Mouse (Mus musculus): ENCODE measurements around the gene Sned1. TPM values are rescaled to one million over a fixed set of nuclear protein-coding genes. Genes with fewer than 3 reads are reported as not detected.

Sned1 gene
- total RNA-seq, 2 experiments from 2014 or later = 17.3 to 22.5 TPM

GRCm38 (mm10) chr1:93305581-93306337, 70.1 kb downstream of the Sned1 start, which contains the start of gene Mterf4:
TSS of gene Mterf4 (minus strand) at chr1:93305915.
- DNase-seq = peak; percentile 87

GRCm38 (mm10) chr1:93323973-93324372, 88.3 kb downstream of the Sned1 start:
- DNase-seq = no peak

DNA sequence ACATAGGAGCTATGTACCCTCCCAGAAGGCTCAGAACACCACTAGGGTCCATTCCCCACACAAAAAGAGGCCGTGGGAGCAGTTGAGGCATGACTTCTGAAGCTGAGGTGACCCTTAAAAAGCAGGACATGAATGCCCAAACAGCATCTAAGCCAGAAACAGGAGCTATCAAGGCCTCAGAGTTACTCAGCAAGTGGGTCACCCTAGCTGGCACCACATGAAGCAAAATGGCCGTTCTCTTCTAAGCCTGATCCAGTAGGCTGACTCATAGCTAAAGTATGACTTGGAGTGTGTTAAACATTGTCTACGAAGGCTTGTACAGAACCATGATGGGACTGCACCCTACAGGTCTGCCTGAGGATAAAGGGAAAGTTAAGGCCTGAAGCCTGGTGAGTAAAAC, 90.8 kb downstream of the Sned1 start:
- peak; percentile 27 for DNase-seq

GRCm38 (mm10) chr1:93334621-93335020, 99.0 kb downstream of the Sned1 start:
- DNase-seq = no peak

DNA sequence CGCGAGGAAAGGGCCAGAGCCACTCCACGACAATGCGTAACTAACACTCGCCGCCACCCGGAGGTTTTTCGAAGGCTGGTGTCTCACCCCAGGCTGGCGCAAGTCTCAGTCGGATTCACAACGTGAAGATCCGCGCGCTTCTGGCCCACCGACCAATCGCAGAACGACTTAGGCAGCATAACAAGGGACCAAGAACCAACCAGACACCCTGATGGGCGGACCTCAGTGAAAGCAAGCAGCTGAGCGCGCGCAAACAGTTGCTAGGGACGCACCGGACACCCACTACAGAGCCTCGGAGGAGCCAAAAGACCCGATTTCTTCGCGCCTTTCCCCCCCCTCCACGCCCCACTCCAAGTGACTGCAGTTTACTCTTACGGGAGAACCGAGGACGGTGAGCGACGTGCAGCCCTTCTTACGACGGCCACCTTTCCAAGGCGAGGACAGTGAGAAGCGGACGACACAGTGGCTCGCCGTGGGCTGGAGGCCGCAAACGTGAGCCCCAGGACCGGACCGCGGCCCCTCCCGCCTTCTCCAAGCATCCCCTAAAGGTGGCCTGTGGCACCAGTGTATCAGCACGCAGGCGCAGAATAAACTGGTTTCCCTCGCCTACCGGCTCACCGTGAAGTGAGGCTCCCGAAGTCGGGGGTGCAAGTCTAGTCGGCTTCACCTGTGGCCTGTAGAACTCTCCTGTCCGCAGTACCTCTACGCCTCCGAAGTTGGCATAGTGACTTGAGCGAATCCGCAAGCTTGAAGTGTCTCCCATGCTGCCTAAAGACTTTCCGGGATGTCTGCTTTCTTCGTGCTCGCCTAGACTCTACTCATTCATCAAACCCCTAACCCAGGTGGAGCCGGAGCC, 107.2 kb downstream of the Sned1 start, which contains the start of the genes Ppp1r7 and Pask:
Ppp1r7 (plus strand) TSS at position 207 of the 856 bp plus-strand sequence.
Pask (minus strand) TSS at position 835 of the 856 bp plus-strand sequence.
- DNase-seq = peak; percentile 95

- DNase-seq = peak; percentile 94
These were observed 107.9 kb downstream of the Sned1 start for GRCm38 (mm10) chr1:93343504-93344047.

DNA sequence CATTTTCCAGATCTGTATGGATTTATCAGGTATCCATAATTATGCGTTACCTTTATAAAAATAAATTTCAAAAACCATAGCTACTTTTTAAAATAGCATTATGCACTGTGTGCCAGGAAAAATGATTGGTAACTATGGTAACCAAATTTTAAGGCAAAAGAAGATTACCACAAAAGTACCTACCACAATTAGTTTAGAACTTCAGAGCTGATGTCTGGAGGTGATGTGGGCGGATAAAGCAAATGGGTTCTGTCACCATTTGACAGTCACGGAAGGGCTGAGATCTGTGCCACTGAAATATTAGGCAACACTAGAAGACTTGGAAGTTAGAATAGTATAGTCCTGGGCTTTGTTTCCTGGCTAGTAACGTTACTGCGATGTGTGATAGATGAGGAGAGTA, 111.5 kb downstream of the Sned1 start:
- no peak for DNase-seq

- no peak for DNase-seq
These were observed 114.1 kb downstream of the Sned1 start for GRCm38 (mm10) chr1:93349701-93350100.

Small RNAs within 50 kb of the gene (microRNA-seq; reads per million reads assigned to microRNA genes)
- gene Mir6901 (not detected), gene Mir6902 (not detected)

Other genes with a start within 250 kb of the Sned1 start
- under 1 TPM in 1 of 2 experiments, not detected in 1; 0.36 TPM for gene Aqp12, start 229.5 kb upstream of the Sned1 start, total RNA-seq (2021)
- gene Kif1a, start 133.9 kb upstream of the Sned1 start, total RNA-seq (2021) = 10 to 100 TPM; 15.6 to 29.2 TPM
- 10 to 100 TPM; 20.0 to 46.3 TPM for gene Agxt, start 100.6 kb upstream of the Sned1 start, total RNA-seq (2021)
- not detected for gene 2310007B03Rik, start 74.9 kb upstream of the Sned1 start, total RNA-seq (2021)
- gene Crocc2, start 67.1 kb upstream of the Sned1 start, total RNA-seq (2021) = under 1 TPM; 0.06 to 0.15 TPM
- 10 to 100 TPM; 32.8 to 37.4 TPM for gene Mterf4, start 70.1 kb downstream of the Sned1 start, total RNA-seq (2021)
- gene Ppp1r7, start 107.0 kb downstream of the Sned1 start, total RNA-seq (2021) = 10 to 100 TPM; 25.1 to 28.9 TPM
- gene Pask, start 107.6 kb downstream of the Sned1 start, total RNA-seq (2021) = 1 to 10 TPM; 6.1 to 6.5 TPM
- not detected for gene Ano7, start 138.1 kb downstream of the Sned1 start, total RNA-seq (2021)
- 100 to 1,000 TPM; 310 to 325 TPM for gene Hdlbp, start 243.0 kb downstream of the Sned1 start, total RNA-seq (2021)